Mouse (Mus musculus): ENCODE measurements around the gene Irf5.
A peak's percentile ranks its signal among the peaks of the same experiment; 100 is the strongest.

Irf5 gene

DNA sequence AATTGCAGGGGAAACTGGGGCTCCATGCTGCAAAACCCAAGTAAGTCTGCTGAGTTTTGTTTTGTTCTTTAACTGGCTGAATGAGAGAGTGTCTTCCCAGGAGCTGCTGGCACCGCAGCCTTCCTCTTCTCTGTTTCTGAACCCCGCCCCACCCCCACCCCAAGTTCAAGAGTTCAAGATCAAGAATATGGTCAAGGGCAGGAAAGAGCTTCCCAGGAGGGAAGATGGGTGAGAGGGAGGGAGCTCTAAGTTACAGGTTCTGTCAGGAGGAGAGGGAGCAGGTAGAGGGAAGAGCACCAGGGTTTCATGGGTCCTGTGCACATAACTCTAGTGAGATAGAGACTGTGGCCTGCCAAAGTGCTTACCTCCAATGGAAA lies 3.0 kb downstream of the Irf5 start:
- H3K36me3 ChIP-seq (ENCODE audit: insufficient read depth, low read length), result no peaks in the 10 kb centered on the region
- H3K9me3 ChIP-seq (ENCODE audit: low read length), result no peaks in the 10 kb centered on the region
- H3K4me3 ChIP-seq (replicated peaks; ENCODE audit: low read length), result peak overlapping the region; percentile 39
- no peak for TF ChIP-seq NANOG (IDR thresholded peaks at IDR 0.05; ENCODE audit: borderline replicate concordance, low read length)
- TF ChIP-seq POU5F1 (IDR thresholded peaks at IDR 0.05; ENCODE audit: borderline replicate concordance, low read length), result no peak
- TF ChIP-seq CTCF (conservative IDR thresholded peaks at IDR 0.05; ENCODE audit: low read length), result no peak
- H3K4me1 ChIP-seq (replicated peaks; ENCODE audit: low read depth, low read length), result peaks cover 51% of the 10 kb centered on the region
- peaks cover 65% of the 10 kb centered on the region for H3K27me3 ChIP-seq (ENCODE audit: insufficient read depth, low read length)

DNA sequence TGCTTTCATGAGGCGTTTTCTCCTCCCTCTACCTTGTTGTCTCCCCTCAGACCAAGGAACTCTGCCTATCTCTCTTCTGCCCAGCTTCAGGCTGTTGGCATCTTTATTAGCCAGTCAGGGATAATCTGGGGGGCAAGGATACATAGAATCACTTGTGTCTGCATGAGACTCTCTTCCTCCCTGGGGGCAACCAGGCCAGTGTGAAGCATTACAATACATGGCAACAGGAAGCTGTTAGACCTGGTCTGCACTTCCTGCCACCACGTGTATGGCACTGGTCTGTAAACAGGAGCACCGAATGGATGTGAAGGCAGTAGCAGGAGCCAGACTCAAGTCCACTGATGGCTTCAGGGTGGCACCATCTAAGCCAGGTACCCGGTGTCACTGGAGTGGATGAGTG lies 3.6 kb downstream of the Irf5 start:
- H3K4me1 ChIP-seq (replicated peaks; ENCODE audit: low read depth, low read length), result peaks cover 52% of the 10 kb centered on the region
- H3K9me3 ChIP-seq (ENCODE audit: low read length), result no peaks in the 10 kb centered on the region
- H3K27me3 ChIP-seq (ENCODE audit: insufficient read depth, low read length), result peaks cover 67% of the 10 kb centered on the region
- H3K36me3 ChIP-seq (ENCODE audit: insufficient read depth, low read length), result no peaks in the 10 kb centered on the region
- no peak for TF ChIP-seq CTCF (conservative IDR thresholded peaks at IDR 0.05; ENCODE audit: low read length)
- no peak for TF ChIP-seq POU5F1 (IDR thresholded peaks at IDR 0.05; ENCODE audit: borderline replicate concordance, low read length)
- TF ChIP-seq NANOG (IDR thresholded peaks at IDR 0.05; ENCODE audit: borderline replicate concordance, low read length), result no peak
- H3K4me3 ChIP-seq (replicated peaks; ENCODE audit: low read length), result no peak overlapping the region

DNA sequence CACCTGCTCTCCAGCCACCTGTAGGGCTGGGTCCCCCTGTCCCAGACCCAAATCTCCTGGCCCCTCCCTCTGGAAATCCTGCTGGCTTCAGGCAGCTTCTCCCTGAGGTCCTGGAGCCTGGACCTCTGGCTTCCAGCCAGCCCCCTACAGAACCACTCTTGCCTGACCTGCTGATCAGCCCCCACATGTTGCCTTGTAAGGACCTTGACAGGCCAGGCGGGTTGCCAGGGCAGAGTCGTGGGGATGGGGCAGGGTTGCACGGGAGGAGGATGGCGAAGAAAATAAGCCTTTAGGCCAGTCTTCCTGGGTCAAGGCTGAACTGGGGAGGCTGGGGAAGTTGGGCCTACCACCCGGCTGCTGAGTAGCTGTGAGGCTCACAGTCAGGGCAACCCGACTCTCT lies 8.9 kb downstream of the Irf5 start:
- no peaks in the 10 kb centered on the region for H3K9me3 ChIP-seq (ENCODE audit: low read length)
- peaks cover 25% of the 10 kb centered on the region for H3K4me1 ChIP-seq (replicated peaks; ENCODE audit: low read depth, low read length)
- TF ChIP-seq NANOG (IDR thresholded peaks at IDR 0.05; ENCODE audit: borderline replicate concordance, low read length), result no peak
- no peak for TF ChIP-seq POU5F1 (IDR thresholded peaks at IDR 0.05; ENCODE audit: borderline replicate concordance, low read length)
- H3K27me3 ChIP-seq (ENCODE audit: insufficient read depth, low read length), result peaks cover 20% of the 10 kb centered on the region
- H3K36me3 ChIP-seq (ENCODE audit: insufficient read depth, low read length), result peaks cover 31% of the 10 kb centered on the region
- 0 out of 2 replicates have a peak overlapping the region, but pooled peaks have one; percentile 4 for H3K4me3 ChIP-seq (replicated peaks; ENCODE audit: low read length)

DNA sequence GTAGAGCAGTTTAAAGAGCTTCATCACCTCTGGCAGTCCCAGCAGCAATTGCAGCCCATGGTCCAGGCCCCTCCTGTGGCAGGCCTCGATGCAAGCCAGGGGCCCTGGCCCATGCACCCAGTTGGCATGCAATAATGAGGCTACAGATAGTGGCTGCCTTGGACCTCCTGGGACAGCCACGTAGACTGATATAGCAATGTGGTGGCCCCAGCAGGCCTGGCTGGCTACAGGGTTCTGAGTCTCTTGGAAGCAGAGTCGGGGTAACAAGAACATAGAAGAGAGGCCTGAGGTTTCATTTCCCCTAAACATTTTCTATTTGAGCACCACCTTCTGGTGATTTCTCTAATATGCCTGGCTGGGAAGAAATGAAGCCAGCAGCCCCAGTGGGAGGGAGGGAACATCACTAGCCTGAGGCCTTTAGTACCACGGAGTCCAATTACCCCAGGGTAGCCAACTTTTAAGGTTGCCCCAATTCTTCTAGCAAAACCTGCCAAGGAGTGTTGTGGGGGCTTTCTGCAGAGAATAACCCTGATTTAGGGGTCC lies 10.3 kb downstream of the Irf5 start:
- TF ChIP-seq NANOG (IDR thresholded peaks at IDR 0.05; ENCODE audit: borderline replicate concordance, low read length), result no peak
- TF ChIP-seq CTCF (conservative IDR thresholded peaks at IDR 0.05; ENCODE audit: low read length), result no peak
- TF ChIP-seq POU5F1 (IDR thresholded peaks at IDR 0.05; ENCODE audit: borderline replicate concordance, low read length), result no peak
- H3K4me1 ChIP-seq (replicated peaks; ENCODE audit: low read depth, low read length), result peaks cover 24% of the 10 kb centered on the region

DNA sequence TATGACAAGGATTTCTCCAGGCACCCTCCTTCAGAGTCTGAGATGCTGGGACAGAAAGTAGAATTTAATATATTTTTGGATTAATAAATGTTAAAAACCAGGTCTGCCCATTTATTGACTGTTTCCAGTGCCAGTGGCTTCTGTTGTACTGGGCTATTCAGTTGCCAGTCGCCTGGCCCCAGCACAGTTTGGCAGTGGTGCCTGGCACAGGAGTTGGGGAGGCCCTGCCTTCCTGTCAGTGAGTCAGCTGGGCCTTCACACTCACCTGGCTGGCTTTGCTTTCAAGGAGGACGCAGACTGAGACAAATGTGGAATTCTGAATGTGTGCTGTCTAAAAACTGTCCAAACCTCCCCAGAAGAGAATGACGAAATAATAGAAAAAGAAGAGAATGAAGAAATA lies 10.8 kb downstream of the Irf5 start:
- Histone ChIP-seq H3K4me3 (replicated peaks; ENCODE audit: low read length) (no peak overlapping the region), H3K4me1 (replicated peaks; ENCODE audit: low read depth, low read length) (peaks cover 26% of the 10 kb centered on the region), H3K27me3 (ENCODE audit: insufficient read depth, low read length) (peaks cover 8% of the 10 kb centered on the region; the same call in 1 of the 2 replicates), H3K36me3 (ENCODE audit: insufficient read depth, low read length) (peaks cover 48% of the 10 kb centered on the region), H3K9me3 (ENCODE audit: low read length) (no peaks in the 10 kb centered on the region)
- TF ChIP-seq CTCF (conservative IDR thresholded peaks at IDR 0.05; ENCODE audit: low read length), result no peak
- no peak for TF ChIP-seq POU5F1 (IDR thresholded peaks at IDR 0.05; ENCODE audit: borderline replicate concordance, low read length)
- TF ChIP-seq NANOG (IDR thresholded peaks at IDR 0.05; ENCODE audit: borderline replicate concordance, low read length), result no peak

More for the DNA sequence above, 10.3 kb downstream of the Irf5 start:
- peaks cover 44% of the 10 kb centered on the region for H3K36me3 ChIP-seq (ENCODE audit: insufficient read depth, low read length)
- H3K9me3 ChIP-seq (ENCODE audit: low read length), result no peaks in the 10 kb centered on the region
- H3K27me3 ChIP-seq (ENCODE audit: insufficient read depth, low read length), result peaks cover 8% of the 10 kb centered on the region; the same call in 1 of the 2 replicates
- H3K4me3 ChIP-seq (replicated peaks; ENCODE audit: low read length), result no peak overlapping the region

DNA sequence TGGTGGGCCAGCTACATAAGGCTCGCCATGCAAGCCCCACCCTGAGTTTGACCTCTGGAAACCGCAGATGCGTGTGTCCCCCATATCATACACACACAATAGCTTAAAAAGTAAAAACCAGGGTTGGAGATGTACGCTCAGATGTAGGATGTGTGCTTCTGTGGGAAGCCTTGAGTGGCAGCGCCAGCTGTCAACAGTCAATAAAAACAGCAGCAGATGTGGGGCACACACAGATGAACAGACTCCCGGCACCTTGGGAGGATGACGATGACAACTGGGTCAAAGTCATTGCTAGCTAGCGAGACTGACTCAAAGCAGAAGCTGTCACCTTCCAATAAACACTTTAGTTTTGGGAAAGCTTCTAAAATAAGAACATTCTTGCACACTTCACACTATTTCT lies 13.1 kb downstream of the Irf5 start:
- peaks cover 71% of the 10 kb centered on the region for H3K36me3 ChIP-seq (ENCODE audit: insufficient read depth, low read length)
- no peaks in the 10 kb centered on the region for H3K9me3 ChIP-seq (ENCODE audit: low read length)
- peaks cover 26% of the 10 kb centered on the region for H3K4me1 ChIP-seq (replicated peaks; ENCODE audit: low read depth, low read length)
- no peak for TF ChIP-seq NANOG (IDR thresholded peaks at IDR 0.05; ENCODE audit: borderline replicate concordance, low read length)
- TF ChIP-seq POU5F1 (IDR thresholded peaks at IDR 0.05; ENCODE audit: borderline replicate concordance, low read length), result no peak
- no peak for TF ChIP-seq CTCF (conservative IDR thresholded peaks at IDR 0.05; ENCODE audit: low read length)
- H3K27me3 ChIP-seq (ENCODE audit: insufficient read depth, low read length), result peaks cover 2% of the 10 kb centered on the region; the same call in 1 of the 2 replicates
- no peak overlapping the region for H3K4me3 ChIP-seq (replicated peaks; ENCODE audit: low read length)

DNA sequence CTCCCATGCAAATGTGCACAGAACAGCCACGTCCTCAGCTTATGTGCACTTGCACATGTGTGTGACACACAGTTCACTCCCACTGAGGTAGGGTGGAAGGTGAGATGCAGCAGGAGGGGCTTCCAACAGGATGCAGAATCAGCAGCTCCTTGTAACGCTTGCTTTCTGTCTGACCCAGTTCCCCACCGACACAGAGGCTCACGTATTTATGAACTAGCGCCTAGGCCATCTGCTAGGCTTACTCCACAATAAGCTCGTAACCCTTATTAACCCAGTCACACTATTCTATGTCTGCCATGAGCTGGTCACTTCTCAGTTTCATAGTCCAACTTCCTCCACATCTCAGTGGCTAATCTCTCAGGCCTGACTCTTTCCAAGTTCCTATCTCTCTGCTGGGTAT lies 13.8 kb downstream of the Irf5 start:
- H3K9me3 ChIP-seq (ENCODE audit: low read length), result no peaks in the 10 kb centered on the region
- no peaks in the 10 kb centered on the region for H3K27me3 ChIP-seq (ENCODE audit: insufficient read depth, low read length)
- H3K4me3 ChIP-seq (replicated peaks; ENCODE audit: low read length), result no peak overlapping the region
- H3K36me3 ChIP-seq (ENCODE audit: insufficient read depth, low read length), result peaks cover 79% of the 10 kb centered on the region
- no peak for TF ChIP-seq CTCF (conservative IDR thresholded peaks at IDR 0.05; ENCODE audit: low read length)
- no peak for TF ChIP-seq NANOG (IDR thresholded peaks at IDR 0.05; ENCODE audit: borderline replicate concordance, low read length)
- no peak for TF ChIP-seq POU5F1 (IDR thresholded peaks at IDR 0.05; ENCODE audit: borderline replicate concordance, low read length)
- H3K4me1 ChIP-seq (replicated peaks; ENCODE audit: low read depth, low read length), result peaks cover 23% of the 10 kb centered on the region

DNA sequence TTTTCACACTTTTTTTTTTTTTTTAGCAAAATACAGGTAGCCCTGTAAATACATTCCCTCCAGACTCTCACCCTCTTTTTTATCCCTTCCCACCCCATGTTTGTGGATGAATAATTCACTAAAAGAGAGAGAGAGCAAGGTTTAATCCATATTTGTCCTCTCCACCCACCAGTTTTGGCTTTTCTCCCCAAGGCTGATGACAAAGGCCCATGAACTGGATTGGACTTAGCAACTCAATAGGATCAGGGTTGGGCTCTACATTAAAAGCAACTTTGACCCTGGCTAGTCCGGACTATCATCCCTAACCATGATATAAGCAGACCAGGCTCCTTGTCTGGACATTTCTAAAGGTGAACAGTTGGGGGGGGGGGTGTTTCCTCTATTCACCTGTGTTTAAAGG lies 14.5 kb downstream of the Irf5 start:
- H3K36me3 ChIP-seq (ENCODE audit: insufficient read depth, low read length), result peaks cover 84% of the 10 kb centered on the region
- H3K9me3 ChIP-seq (ENCODE audit: low read length), result no peaks in the 10 kb centered on the region
- H3K27me3 ChIP-seq (ENCODE audit: insufficient read depth, low read length), result no peaks in the 10 kb centered on the region
- H3K4me1 ChIP-seq (replicated peaks; ENCODE audit: low read depth, low read length), result peaks cover 15% of the 10 kb centered on the region
- TF ChIP-seq CTCF (conservative IDR thresholded peaks at IDR 0.05; ENCODE audit: low read length), result no peak
- no peak overlapping the region for H3K4me3 ChIP-seq (replicated peaks; ENCODE audit: low read length)

DNA sequence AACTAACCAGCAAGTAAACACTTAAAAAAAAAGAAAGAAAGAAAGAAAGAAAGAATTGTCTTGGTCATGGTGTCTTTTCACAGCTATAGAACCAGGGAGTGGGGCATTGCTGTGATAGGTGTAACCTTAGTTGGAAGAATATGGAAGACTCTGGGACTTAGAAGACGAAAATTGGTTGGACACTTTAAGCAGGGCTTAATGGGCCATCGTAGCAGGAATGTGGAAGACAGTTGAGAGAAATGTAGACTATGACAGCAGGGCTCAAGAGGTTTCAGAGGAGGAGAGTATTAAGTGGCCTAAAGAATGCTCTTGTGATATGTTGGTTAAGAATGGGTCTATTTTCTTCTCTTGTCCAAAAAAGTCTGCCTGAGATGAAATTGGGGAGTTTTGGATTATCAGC lies 19.2 kb downstream of the Irf5 start:
- no peaks in the 10 kb centered on the region for H3K9me3 ChIP-seq (ENCODE audit: low read length)
- TF ChIP-seq CTCF (conservative IDR thresholded peaks at IDR 0.05; ENCODE audit: low read length), result no peak
- TF ChIP-seq NANOG (IDR thresholded peaks at IDR 0.05; ENCODE audit: borderline replicate concordance, low read length), result no peak; the same call in 1 of the 2 replicates
- no peak for TF ChIP-seq POU5F1 (IDR thresholded peaks at IDR 0.05; ENCODE audit: borderline replicate concordance, low read length)
- H3K36me3 ChIP-seq (ENCODE audit: insufficient read depth, low read length), result peaks cover 97% of the 10 kb centered on the region
- no peaks in the 10 kb centered on the region for H3K27me3 ChIP-seq (ENCODE audit: insufficient read depth, low read length)
- peaks cover 42% of the 10 kb centered on the region for H3K4me1 ChIP-seq (replicated peaks; ENCODE audit: low read depth, low read length)
- no peak overlapping the region for H3K4me3 ChIP-seq (replicated peaks; ENCODE audit: low read length)

Measured in E14TG2a.4 (cell line).